Mouse (Mus musculus) heart, postnatal 14 days (tissue): Measurements from ENCODE around the gene Dnaic1. TPM values are rescaled to one million over a fixed set of nuclear protein-coding genes. Genes with fewer than 3 reads are reported as not detected.
A peak's percentile ranks its signal among the peaks of the same experiment; 100 is the strongest.

Source experiments
- DNase-seq, 2 experiments: peaks; one replicate each; pipeline ENCODE4 v3.0.0; 2021 to 2022
- intact Hi-C: fragments of 180-260 bp; cut with DNase I; formaldehyde crosslinking; loops from one replicate; pipeline ENCODE4 v1.15.1; 2025
- long read RNA-seq, 2 experiments: library from polyadenylated mRNA; stranded (forward); transcript quantifications; one replicate each; pipeline ENCODE4 v2.0.0; 2021
- total RNA-seq, 2 experiments: library from RNA; stranded (reverse); gene quantifications; 2 replicates each; pipeline ENCODE4 v1.2.3; 2021

The Dnaic1 gene
- 1 to 10 TPM in 1 of 2 experiments, under 1 TPM in 1; 0.93 to 1.7 TPM for total RNA-seq
- long read RNA-seq, experiment 1, result 0 reads
- long read RNA-seq, experiment 2, result 0 reads

- intact Hi-C loops, result loop anchor here (2.0 kb wide), 1 partner anchor 67 kb away; no protein-coding TSS in a partner anchor
- peak; percentile 98 to 99 for DNase-seq
These were observed at the start of gene Dnaic1, which contains the start of gene Fam219a for GRCm38 (mm10) chr4:41569411-41569885. TSS of gene Dnaic1 (plus strand) at chr4:41569775. TSS of gene Fam219a (minus strand) at chr4:41569538.

GRCm38 (mm10) chr4:41520641-41521040, 48.9 kb upstream of the Dnaic1 start:
- no peak for DNase-seq
- intact Hi-C loops, result no loop called here

- intact Hi-C loops, result loop anchor here (2.0 kb wide), 1 partner anchor 93 kb away; no protein-coding TSS in a partner anchor
- no peak for DNase-seq
These were observed 47.4 kb upstream of the Dnaic1 start for GRCm38 (mm10) chr4:41522136-41522535.

GRCm38 (mm10) chr4:41522788-41523187, 46.8 kb upstream of the Dnaic1 start:
- intact Hi-C loops, result loop anchor here (2.0 kb wide), 1 partner anchor 92 kb away; no protein-coding TSS in a partner anchor
- peak in 1 of 2 experiments; percentile 55 for DNase-seq

- DNase-seq, result no peak
- intact Hi-C loops, result loop anchor here (2.0 kb wide), 1 partner anchor 91 kb away; no protein-coding TSS in a partner anchor
These were observed 45.7 kb upstream of the Dnaic1 start for GRCm38 (mm10) chr4:41523839-41524238.

- DNase-seq, result no peak
- intact Hi-C loops, result no loop called here
These were observed 44.7 kb upstream of the Dnaic1 start for GRCm38 (mm10) chr4:41524829-41525228.

GRCm38 (mm10) chr4:41526553-41526952, 43.0 kb upstream of the Dnaic1 start:
- intact Hi-C loops, result no loop called here
- DNase-seq, result no peak

GRCm38 (mm10) chr4:41527076-41527475, 42.5 kb upstream of the Dnaic1 start:
- intact Hi-C loops, result no loop called here
- DNase-seq, result no peak

GRCm38 (mm10) chr4:41527996-41528395, 41.6 kb upstream of the Dnaic1 start:
- intact Hi-C loops, result no loop called here
- DNase-seq, result no peak

- intact Hi-C loops, result no loop called here
- DNase-seq, result peak in 1 of 2 experiments; percentile 42
These were observed 37.2 kb upstream of the Dnaic1 start for GRCm38 (mm10) chr4:41532420-41532819.

- no peak for DNase-seq
- intact Hi-C loops, result no loop called here
These were observed 34.7 kb upstream of the Dnaic1 start for GRCm38 (mm10) chr4:41534866-41535265.

- no peak for DNase-seq
- intact Hi-C loops, result no loop called here
These were observed 27.4 kb upstream of the Dnaic1 start for GRCm38 (mm10) chr4:41542136-41542535.

- DNase-seq, result peak; percentile 45 to 57
- intact Hi-C loops, result no loop called here
These were observed 23.6 kb upstream of the Dnaic1 start for GRCm38 (mm10) chr4:41545985-41546384.

- no peak for DNase-seq
- intact Hi-C loops, result no loop called here
These were observed 22.5 kb upstream of the Dnaic1 start for GRCm38 (mm10) chr4:41547086-41547485.

GRCm38 (mm10) chr4:41552529-41552928, 17.0 kb upstream of the Dnaic1 start:
- intact Hi-C loops, result loop anchor here (1.0 to 5.0 kb wide), 3 partner anchors 62 to 99 kb away; partner anchors contain the start of gene Nudt2
- peak; percentile 74 to 82 for DNase-seq

- DNase-seq, result no peak
- intact Hi-C loops, result loop anchor here (5.0 kb wide), 1 partner anchor 86 kb away; the partner anchor contains the start of gene Nudt2
These were observed 16.5 kb upstream of the Dnaic1 start for GRCm38 (mm10) chr4:41553116-41553515.

- peak; percentile 73 to 74 for DNase-seq
- intact Hi-C loops, result loop anchor here (1.0 to 5.0 kb wide), 3 partner anchors 13 to 152 kb away; partner anchors contain the start of gene Nudt2
These were observed 14.4 kb upstream of the Dnaic1 start for GRCm38 (mm10) chr4:41554994-41555663.

- no peak for DNase-seq
- intact Hi-C loops, result no loop called here
These were observed 13.1 kb upstream of the Dnaic1 start for GRCm38 (mm10) chr4:41556311-41556953.

GRCm38 (mm10) chr4:41557092-41557491, 12.5 kb upstream of the Dnaic1 start:
- DNase-seq, result no peak
- intact Hi-C loops, result no loop called here

GRCm38 (mm10) chr4:41563297-41563696, 6.3 kb upstream of the Dnaic1 start:
- intact Hi-C loops, result no loop called here
- no peak for DNase-seq

GRCm38 (mm10) chr4:41566123-41566522, 3.5 kb upstream of the Dnaic1 start:
- intact Hi-C loops, result no loop called here
- DNase-seq, result no peak
